Mouse (Mus musculus): ENCODE data around the gene Usf3. TPM values are rescaled to one million over a fixed set of nuclear protein-coding genes. Genes with fewer than 3 reads are reported as not detected.
A peak's percentile ranks its signal among the peaks of the same experiment; 100 is the strongest.

The Usf3 gene
- polyA plus RNA-seq (2015; fragmentation: Nextera tagmentation; extraction: Ambion mirVana) = 3.0 and 3.5 TPM in 2 replicates

- peak within 1 kb of the TSS; percentile 96 for H3K27ac ChIP-seq (ENCODE audit: low read length)
- no peaks in the 10 kb centered on the region for H3K27me3 ChIP-seq (ENCODE audit: insufficient read depth, low read length)
- H3K4me3 ChIP-seq (ENCODE audit: low read length) = peak within 1 kb of the TSS; percentile 92
- WGBS = under 1% methylated on average over 46 of the region's 77 CpGs
- H3K9ac ChIP-seq (replicated peaks; ENCODE audit: low read length) = peak within 1 kb of the TSS; percentile 99
- peak within 1 kb of the TSS; percentile 69 for H3K4me2 ChIP-seq (replicated peaks; ENCODE audit: low read depth, low read length)
- no peaks in the 10 kb centered on the region for H3K9me3 ChIP-seq (ENCODE audit: low read length)
- ATAC-seq (ENCODE audit: low FRiP score, low TSS enrichment) = peak; percentile 74
- peaks cover 17% of the 10 kb centered on the region for H3K4me1 ChIP-seq (ENCODE audit: insufficient read depth, low read length)
- H3K36me3 ChIP-seq (ENCODE audit: insufficient read depth, low read length) = no peaks in the 10 kb centered on the region
Measured at GRCm38 (mm10) chr16:44173155-44173941, at the start of gene Usf3. Usf3 (plus strand) TSS chr16:44173246.

DNA sequence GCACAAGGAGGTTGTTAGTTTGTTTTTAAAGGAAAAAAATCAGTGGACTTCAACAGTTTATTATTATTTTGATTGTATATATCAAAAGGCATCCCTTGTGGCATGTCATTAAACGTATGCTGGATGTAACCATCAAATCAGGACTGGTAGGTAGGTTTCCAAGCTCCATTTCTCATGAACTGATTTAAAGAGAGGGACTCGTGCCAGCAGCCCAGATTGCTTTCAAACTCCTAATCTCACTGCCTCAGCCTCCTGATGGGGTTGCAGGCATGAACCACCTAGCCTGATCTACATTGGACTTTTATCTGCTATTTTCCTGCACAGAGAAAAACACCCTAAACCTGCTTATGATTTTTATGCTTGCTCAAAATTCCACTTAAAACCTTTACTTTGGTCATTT is 49.3 kb upstream of the Usf3 start:
- H3K4me2 ChIP-seq (replicated peaks; ENCODE audit: low read depth, low read length) = no peak overlapping the region
- H3K4me3 ChIP-seq (ENCODE audit: low read length) = no peak overlapping the region
- H3K27ac ChIP-seq (ENCODE audit: low read length) = no peak overlapping the region
- H3K9me3 ChIP-seq (ENCODE audit: low read length) = no peaks in the 10 kb centered on the region
- H3K27me3 ChIP-seq (ENCODE audit: insufficient read depth, low read length) = no peaks in the 10 kb centered on the region
- 74% methylated on average over 2 of the region's 2 CpGs for WGBS
- H3K4me1 ChIP-seq (ENCODE audit: insufficient read depth, low read length) = peaks cover 6% of the 10 kb centered on the region; the same call in 1 of the 2 replicates
- no peak for ATAC-seq (ENCODE audit: low FRiP score, low TSS enrichment)
- no peak overlapping the region for H3K9ac ChIP-seq (replicated peaks; ENCODE audit: low read length)
- H3K36me3 ChIP-seq (ENCODE audit: insufficient read depth, low read length) = no peaks in the 10 kb centered on the region

- Histone ChIP-seq H3K4me2 (replicated peaks; ENCODE audit: low read depth, low read length) (no peak overlapping the region), H3K4me3 (ENCODE audit: low read length) (no peak overlapping the region), H3K9me3 (ENCODE audit: low read length) (no peaks in the 10 kb centered on the region), H3K27ac (ENCODE audit: low read length) (no peak overlapping the region), H3K27me3 (ENCODE audit: insufficient read depth, low read length) (no peaks in the 10 kb centered on the region), H3K4me1 (ENCODE audit: insufficient read depth, low read length) (peaks cover 6% of the 10 kb centered on the region; the same call in 1 of the 2 replicates), H3K36me3 (ENCODE audit: insufficient read depth, low read length) (no peaks in the 10 kb centered on the region), H3K9ac (replicated peaks; ENCODE audit: low read length) (no peak overlapping the region)
- no peak for ATAC-seq (ENCODE audit: low FRiP score, low TSS enrichment)
- WGBS = 90% methylated on average over 1 of the region's 1 CpGs
Measured at GRCm38 (mm10) chr16:44124713-44125112, 48.3 kb upstream of the Usf3 start.

DNA sequence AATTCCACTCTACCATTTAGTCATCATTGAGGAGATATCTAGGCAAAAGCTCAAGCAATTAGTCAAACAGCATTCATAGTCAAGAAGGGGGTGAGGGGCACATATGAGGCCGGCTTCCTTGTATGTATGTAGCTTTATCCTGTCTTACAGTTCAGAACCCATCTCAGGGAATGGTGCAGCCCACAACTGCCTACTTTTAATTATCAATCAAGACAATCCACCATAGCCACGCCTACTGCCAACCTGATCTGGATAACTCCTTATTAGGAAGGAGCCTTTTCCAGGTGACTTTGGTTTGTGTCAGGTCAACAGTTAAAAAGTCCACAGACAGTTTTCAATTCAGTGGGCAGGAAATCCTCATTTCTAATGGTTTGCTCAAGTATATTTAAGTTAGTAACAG is 47.6 kb upstream of the Usf3 start:
- WGBS = 87% methylated on average over 2 of the region's 2 CpGs
- H3K4me2 ChIP-seq (replicated peaks; ENCODE audit: low read depth, low read length) = no peak overlapping the region
- H3K9ac ChIP-seq (replicated peaks; ENCODE audit: low read length) = no peak overlapping the region
- no peaks in the 10 kb centered on the region for H3K36me3 ChIP-seq (ENCODE audit: insufficient read depth, low read length)
- H3K4me3 ChIP-seq (ENCODE audit: low read length) = no peak overlapping the region
- peaks cover 6% of the 10 kb centered on the region; the same call in 1 of the 2 replicates for H3K4me1 ChIP-seq (ENCODE audit: insufficient read depth, low read length)
- no peak for ATAC-seq (ENCODE audit: low FRiP score, low TSS enrichment)
- no peaks in the 10 kb centered on the region for H3K9me3 ChIP-seq (ENCODE audit: low read length)
- no peak overlapping the region for H3K27ac ChIP-seq (ENCODE audit: low read length)
- no peaks in the 10 kb centered on the region for H3K27me3 ChIP-seq (ENCODE audit: insufficient read depth, low read length)

- no peak overlapping the region for H3K4me3 ChIP-seq (ENCODE audit: low read length)
- no peak overlapping the region for H3K27ac ChIP-seq (ENCODE audit: low read length)
- no peak for ATAC-seq (ENCODE audit: low FRiP score, low TSS enrichment)
- no peaks in the 10 kb centered on the region for H3K36me3 ChIP-seq (ENCODE audit: insufficient read depth, low read length)
- no peaks in the 10 kb centered on the region for H3K27me3 ChIP-seq (ENCODE audit: insufficient read depth, low read length)
- H3K9ac ChIP-seq (replicated peaks; ENCODE audit: low read length) = no peak overlapping the region
- WGBS = 50% methylated on average over 4 of the region's 4 CpGs
- peaks cover 6% of the 10 kb centered on the region; the same call in 1 of the 2 replicates for H3K4me1 ChIP-seq (ENCODE audit: insufficient read depth, low read length)
- no peak overlapping the region for H3K4me2 ChIP-seq (replicated peaks; ENCODE audit: low read depth, low read length)
- no peaks in the 10 kb centered on the region for H3K9me3 ChIP-seq (ENCODE audit: low read length)
Measured at GRCm38 (mm10) chr16:44126437-44126836, 46.6 kb upstream of the Usf3 start.

DNA sequence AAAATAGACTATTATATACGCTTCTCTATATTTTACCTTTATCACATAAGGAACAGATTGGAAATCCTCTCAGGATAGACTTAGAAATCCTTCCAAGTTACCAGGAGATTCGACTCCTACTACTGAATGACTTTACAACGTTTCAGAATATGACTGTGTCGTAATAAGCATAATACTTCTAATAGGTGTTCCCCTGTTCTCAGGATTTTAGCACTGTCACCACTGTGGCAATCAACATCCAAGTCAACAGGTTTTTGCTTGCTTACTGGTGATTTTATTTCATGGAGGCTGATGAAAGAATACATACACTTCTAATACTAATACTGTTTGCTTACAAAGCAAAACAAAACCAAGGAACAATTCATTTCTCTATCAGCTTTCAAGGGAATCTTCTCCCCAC is 40.7 kb upstream of the Usf3 start:
- no peak overlapping the region for H3K27ac ChIP-seq (ENCODE audit: low read length)
- no peaks in the 10 kb centered on the region for H3K9me3 ChIP-seq (ENCODE audit: low read length)
- no peaks in the 10 kb centered on the region for H3K36me3 ChIP-seq (ENCODE audit: insufficient read depth, low read length)
- no peak for ATAC-seq (ENCODE audit: low FRiP score, low TSS enrichment)
- no peak overlapping the region for H3K9ac ChIP-seq (replicated peaks; ENCODE audit: low read length)
- 81% methylated on average over 4 of the region's 4 CpGs for WGBS
- H3K4me3 ChIP-seq (ENCODE audit: low read length) = no peak overlapping the region
- no peaks in the 10 kb centered on the region for H3K27me3 ChIP-seq (ENCODE audit: insufficient read depth, low read length)
- no peaks in the 10 kb centered on the region for H3K4me1 ChIP-seq (ENCODE audit: insufficient read depth, low read length)
- no peak overlapping the region for H3K4me2 ChIP-seq (replicated peaks; ENCODE audit: low read depth, low read length)

- 84% methylated on average over 3 of the region's 3 CpGs for WGBS
- Histone ChIP-seq H3K36me3 (ENCODE audit: insufficient read depth, low read length) (no peaks in the 10 kb centered on the region), H3K9me3 (ENCODE audit: low read length) (no peaks in the 10 kb centered on the region), H3K9ac (replicated peaks; ENCODE audit: low read length) (no peak overlapping the region), H3K27ac (ENCODE audit: low read length) (no peak overlapping the region), H3K27me3 (ENCODE audit: insufficient read depth, low read length) (no peaks in the 10 kb centered on the region), H3K4me3 (ENCODE audit: low read length) (no peak overlapping the region), H3K4me2 (replicated peaks; ENCODE audit: low read depth, low read length) (no peak overlapping the region), H3K4me1 (ENCODE audit: insufficient read depth, low read length) (peaks cover 8% of the 10 kb centered on the region; the same call in 1 of the 2 replicates)
- ATAC-seq (ENCODE audit: low FRiP score, low TSS enrichment) = no peak
Measured at GRCm38 (mm10) chr16:44133187-44133586, 39.9 kb upstream of the Usf3 start.

DNA sequence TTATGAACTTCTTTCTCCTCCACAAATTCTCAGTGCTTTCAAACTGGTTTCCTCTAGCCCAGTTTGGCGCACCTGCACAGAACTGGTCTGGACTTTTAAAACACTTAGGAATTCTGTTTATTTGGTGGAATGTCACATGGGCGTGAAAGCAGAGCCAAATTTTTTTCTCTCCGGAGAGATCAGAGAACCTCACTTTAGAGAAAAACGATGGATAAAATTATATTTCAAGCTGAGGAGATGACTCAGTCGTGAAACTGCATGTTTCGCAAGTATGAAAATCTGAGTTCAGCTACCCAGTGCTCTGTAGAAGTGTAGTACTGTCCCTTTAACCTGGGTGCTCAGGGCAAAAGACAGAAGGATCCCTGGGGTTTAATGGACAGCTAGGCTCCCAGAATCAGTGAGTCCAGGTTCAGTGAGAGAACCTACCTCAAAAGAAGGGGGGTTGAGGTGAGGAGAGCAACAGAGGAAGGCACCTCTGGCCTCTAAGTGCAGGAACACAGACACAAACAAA is 36.5 kb upstream of the Usf3 start:
- Histone ChIP-seq H3K36me3 (ENCODE audit: insufficient read depth, low read length) (no peaks in the 10 kb centered on the region), H3K4me3 (ENCODE audit: low read length) (no peak overlapping the region), H3K4me2 (replicated peaks; ENCODE audit: low read depth, low read length) (no peak overlapping the region), H3K27ac (ENCODE audit: low read length) (peak overlapping the region; percentile 32; the same call in 1 of the 2 replicates), H3K9me3 (ENCODE audit: low read length) (no peaks in the 10 kb centered on the region), H3K9ac (replicated peaks; ENCODE audit: low read length) (no peak overlapping the region), H3K4me1 (ENCODE audit: insufficient read depth, low read length) (peaks cover 10% of the 10 kb centered on the region; the same call in 1 of the 2 replicates), H3K27me3 (ENCODE audit: insufficient read depth, low read length) (no peaks in the 10 kb centered on the region)
- ATAC-seq (ENCODE audit: low FRiP score, low TSS enrichment) = no peak
- 80% methylated on average over 6 of the region's 6 CpGs for WGBS

DNA sequence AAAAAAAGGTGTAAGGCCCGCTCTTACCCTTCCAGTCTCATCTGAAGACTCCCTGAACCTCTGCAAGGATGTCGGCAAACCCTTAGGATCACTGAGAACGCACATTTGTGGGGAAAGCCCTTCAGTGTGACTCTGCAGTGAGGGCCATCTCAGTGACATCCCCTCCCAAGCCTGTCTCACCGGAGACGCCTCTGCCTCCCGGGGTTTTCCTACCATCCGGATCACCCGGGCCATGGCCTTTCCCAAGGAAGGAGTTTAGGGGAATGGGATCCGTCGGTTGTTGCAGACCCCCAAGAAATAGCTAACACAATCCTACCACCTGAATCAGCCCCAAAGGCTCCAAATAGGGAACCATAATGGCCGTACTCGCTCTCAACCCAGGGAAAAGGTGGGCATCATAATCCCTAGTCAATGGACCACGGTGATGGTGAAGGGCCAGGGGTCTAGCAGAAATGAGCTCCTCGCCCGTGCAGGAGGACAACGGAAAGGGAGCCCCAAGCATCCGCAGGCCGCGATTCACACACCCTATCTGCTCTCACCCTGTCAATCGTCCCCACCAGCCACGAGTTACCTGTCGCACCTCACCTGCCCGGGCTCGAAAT is 34.6 kb upstream of the Usf3 start:
- peak overlapping the region; percentile 75 for H3K4me2 ChIP-seq (replicated peaks; ENCODE audit: low read depth, low read length)
- peaks cover 12% of the 10 kb centered on the region; the same call in 1 of the 2 replicates for H3K4me1 ChIP-seq (ENCODE audit: insufficient read depth, low read length)
- under 1% methylated on average over 24 of the region's 24 CpGs for WGBS
- no peaks in the 10 kb centered on the region for H3K9me3 ChIP-seq (ENCODE audit: low read length)
- H3K27me3 ChIP-seq (ENCODE audit: insufficient read depth, low read length) = no peaks in the 10 kb centered on the region
- no peak; the same call in 1 of the 2 replicates for ATAC-seq (ENCODE audit: low FRiP score, low TSS enrichment)
- H3K9ac ChIP-seq (replicated peaks; ENCODE audit: low read length) = peak overlapping the region; percentile 94
- peak overlapping the region; percentile 100 for H3K27ac ChIP-seq (ENCODE audit: low read length)
- peak overlapping the region; percentile 95 for H3K4me3 ChIP-seq (ENCODE audit: low read length)
- no peaks in the 10 kb centered on the region for H3K36me3 ChIP-seq (ENCODE audit: insufficient read depth, low read length)

All from kidney, embryonic 16.5 days (tissue).